Mouse (Mus musculus): Measurements from ENCODE around the gene Wdr34.

GRCm38 (mm10) chr2:30078760-30079159 lies 30.1 kb upstream of the Wdr34 start:
- TF ChIP-seq CTCF (IDR thresholded peaks at IDR 0.05; ENCODE audit: borderline replicate concordance, extremely low read depth, insufficient read depth, insufficient read length) (no peak), POLR2A (IDR thresholded peaks at IDR 0.05; ENCODE audit: borderline replicate concordance, extremely low read depth, insufficient read depth, insufficient read length, poor library complexity, severe bottlenecking) (no peak)
